Mouse (Mus musculus) layer of hippocampus, postnatal 36 days (tissue): ENCODE measurements around the gene Olfr1325. TPM values are rescaled to one million over a fixed set of nuclear protein-coding genes. Genes with fewer than 3 reads are reported as not detected.
"Not testable (repeated sequence)": the region's sequence is repeated elsewhere in the genome, so short reads cannot be mapped to it uniquely, and the experiment has no call there.

Experiments used
- DNase-seq, 2 experiments: peaks; one replicate each; pipeline ENCODE4 v3.0.0; 2022
- total RNA-seq, 2 experiments: library from RNA; stranded (reverse); gene quantifications; 2 replicates each; pipeline ENCODE4 v1.2.3; 2021

Olfr1325 gene
- total RNA-seq = not detected

GRCm38 (mm10) chrX:74592379-74592778 lies at the start of gene Olfr1325:
Gene Olfr1325 (plus strand): TSS chrX:74592679.
- no peak for DNase-seq

GRCm38 (mm10) chrX:74574788-74575187 lies 17.7 kb upstream of the Olfr1325 start, which contains the start of gene Olfr1326-ps1:
Gene Olfr1326-ps1 (minus strand): TSS chrX:74574888.
- no peak for DNase-seq

GRCm38 (mm10) chrX:74645466-74646323 lies 53.2 kb downstream of the Olfr1325 start, which contains the start of gene Gm5640:
Gene Gm5640 (minus strand): TSS chrX:74645635.
- peak in 1 of 2 experiments; percentile 9 for DNase-seq

GRCm38 (mm10) chrX:74646393-74646792 lies 53.9 kb downstream of the Olfr1325 start:
- DNase-seq = not testable (repeated sequence)

Other genes starting within 250 kb of the Olfr1325 start
- gene Lage3, start 239.1 kb upstream of the Olfr1325 start, total RNA-seq = 10 to 100 TPM; 25.1 to 26.4 TPM
- gene Ubl4a, start 219.5 kb upstream of the Olfr1325 start, total RNA-seq = 10 to 100 TPM; 67.7 to 68.7 TPM
- gene Slc10a3, start 219.3 kb upstream of the Olfr1325 start, total RNA-seq = 1 to 10 TPM; 2.1 to 3.3 TPM
- 10 to 100 TPM; 18.8 to 24.2 TPM for gene Fam3a, start 199.4 kb upstream of the Olfr1325 start, total RNA-seq
- gene Ikbkg, start 199.4 kb upstream of the Olfr1325 start, total RNA-seq = 10 to 100 TPM; 47.1 to 50.4 TPM
- 10 to 100 TPM; 24.9 to 29.5 TPM for gene G6pdx, start 163.5 kb upstream of the Olfr1325 start, total RNA-seq
- not detected for gene Gm6880, start 111.3 kb upstream of the Olfr1325 start, total RNA-seq
- not detected for gene Olfr1326-ps1, start 17.8 kb upstream of the Olfr1325 start, total RNA-seq
- under 1 TPM; 0.52 to 0.53 TPM for gene Gm5640, start 53.0 kb downstream of the Olfr1325 start, total RNA-seq
- gene Gm6890, start 148.2 kb downstream of the Olfr1325 start, total RNA-seq = not detected
- gene Gm5936, start 244.5 kb downstream of the Olfr1325 start, total RNA-seq = under 1 TPM in 1 of 2 experiments, not detected in 1; 0.56 TPM